Mouse (Mus musculus) CD4-positive helper T cell, adult 2 months (primary cell): ENCODE measurements around the gene Chodl.

ENCODE experiments used
- DNase-seq: peaks from one replicate; pipeline ENCODE4 v3.0.0-alpha.2; 2012; ENCODE audit warnings: low read depth, missing footprints, low spot score

Chodl gene

DNA sequence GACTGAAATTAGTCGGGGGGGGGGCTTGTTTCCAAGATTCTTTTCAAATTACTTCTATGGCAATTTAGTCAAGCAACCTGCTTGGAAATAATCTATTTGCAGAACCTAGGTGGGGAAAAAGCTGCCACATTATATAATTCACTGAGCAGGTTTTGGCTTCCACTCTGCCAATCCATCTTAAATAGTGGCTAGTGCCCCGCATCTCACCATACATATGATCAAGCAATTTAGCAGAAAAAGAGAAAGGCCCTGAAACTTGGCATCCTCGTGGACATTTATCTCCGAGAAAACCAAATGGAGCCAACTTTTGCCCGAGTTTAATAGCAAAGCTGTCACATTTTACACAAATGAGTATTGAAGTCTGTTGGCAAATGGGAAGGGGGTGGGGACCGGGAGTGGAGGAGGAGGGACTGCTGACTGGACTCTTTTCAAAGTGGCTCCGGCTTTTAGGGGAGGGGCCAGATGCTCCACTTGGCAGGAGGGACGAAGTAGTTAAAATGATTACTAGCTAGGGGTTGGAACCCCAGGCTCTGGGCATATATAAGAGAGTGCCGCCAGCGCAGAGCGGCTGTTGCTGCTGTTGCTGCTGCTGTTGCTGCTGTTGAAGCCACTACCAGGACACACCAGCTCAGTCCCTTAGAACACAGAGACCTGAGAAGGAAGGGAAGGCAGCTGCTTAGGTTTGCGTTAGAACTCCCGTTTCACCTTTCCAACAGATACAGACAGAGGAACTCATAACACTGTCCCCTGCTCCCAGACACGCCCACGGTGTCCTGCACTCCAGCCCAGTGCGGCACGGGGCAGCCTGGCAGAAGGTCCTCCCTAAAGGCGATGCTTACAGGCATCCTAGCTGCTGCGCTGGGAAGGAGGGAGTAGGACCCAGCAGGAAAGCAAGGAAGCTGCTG, at the start of gene Chodl:
TSS of gene Chodl (plus strand) at position 567 of the 905 bp plus-strand sequence.
- no peak for DNase-seq

DNA sequence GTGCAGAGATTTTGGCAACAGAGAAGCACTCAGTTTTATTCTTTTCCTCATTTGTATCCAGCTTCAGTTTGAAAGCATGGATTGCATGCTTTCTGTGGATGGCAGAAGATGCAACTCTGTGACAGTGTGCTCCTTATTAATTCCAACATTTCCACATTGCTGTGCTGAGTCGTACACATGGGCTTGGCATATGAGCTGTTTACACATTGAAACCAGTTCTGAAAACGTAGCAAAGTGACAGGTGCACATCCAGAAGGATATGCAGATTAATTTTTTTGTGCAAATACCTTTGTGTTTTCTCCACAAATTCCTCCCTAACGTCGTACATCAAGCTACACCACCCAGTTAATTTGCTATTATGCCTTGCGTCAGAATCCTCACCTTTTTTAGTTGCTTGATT, 8.1 kb upstream of the Chodl start:
- DNase-seq, result no peak

DNA sequence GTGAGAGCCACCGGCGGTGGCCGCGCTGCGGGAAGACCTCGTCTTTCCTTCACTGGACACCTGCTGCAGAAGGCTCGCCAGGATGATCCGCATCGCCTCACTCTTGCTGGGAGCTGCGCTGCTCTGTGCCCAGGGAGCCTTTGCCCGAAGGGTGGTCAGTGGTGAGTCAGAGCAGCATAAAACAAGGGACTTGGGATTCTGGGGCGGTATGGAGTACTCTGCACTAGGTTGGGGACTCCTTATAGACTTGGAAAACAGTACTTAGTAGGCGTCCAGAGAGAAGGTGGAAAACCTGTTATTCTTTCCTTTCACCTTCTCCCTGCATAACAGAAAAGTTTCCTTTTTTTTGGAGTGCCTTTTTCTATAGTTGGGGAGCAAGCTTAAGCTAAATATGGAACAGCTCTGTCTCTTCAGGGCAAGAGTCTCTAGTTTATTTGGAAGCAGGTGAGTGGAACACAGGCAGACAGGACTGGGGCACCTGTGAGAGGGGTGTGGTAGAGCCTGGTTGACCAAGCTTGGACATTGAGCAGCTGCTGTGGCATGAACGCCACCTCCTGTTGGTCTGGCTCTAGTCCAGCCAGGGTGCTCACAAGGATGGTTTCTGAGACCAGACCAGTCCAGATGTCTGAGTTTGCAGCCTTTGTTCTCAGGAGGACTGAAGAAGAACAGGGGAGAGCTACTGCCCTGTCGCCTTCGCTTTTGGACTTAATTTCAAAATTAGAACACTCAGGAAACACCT, 708 bp downstream of the Chodl start:
- DNase-seq, result no peak

DNA sequence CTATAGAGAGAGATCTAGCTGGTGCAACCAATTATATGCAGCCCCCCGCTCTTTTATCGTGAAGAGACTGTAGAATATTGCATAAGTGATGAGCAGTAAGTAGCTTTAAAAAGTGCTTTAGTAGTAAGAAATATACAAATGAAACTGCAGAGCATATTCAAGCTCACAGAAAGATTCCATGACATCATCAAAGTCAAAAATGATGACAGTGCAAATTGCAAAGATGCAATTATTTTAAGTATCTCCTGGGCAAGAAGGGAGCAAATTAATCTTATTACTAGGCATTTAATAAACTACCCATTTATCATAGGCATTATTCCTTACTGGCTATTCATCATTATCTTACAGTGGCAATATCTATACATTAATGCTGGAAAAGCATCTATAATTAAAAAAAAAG, 3.5 kb downstream of the Chodl start:
- no peak for DNase-seq

DNA sequence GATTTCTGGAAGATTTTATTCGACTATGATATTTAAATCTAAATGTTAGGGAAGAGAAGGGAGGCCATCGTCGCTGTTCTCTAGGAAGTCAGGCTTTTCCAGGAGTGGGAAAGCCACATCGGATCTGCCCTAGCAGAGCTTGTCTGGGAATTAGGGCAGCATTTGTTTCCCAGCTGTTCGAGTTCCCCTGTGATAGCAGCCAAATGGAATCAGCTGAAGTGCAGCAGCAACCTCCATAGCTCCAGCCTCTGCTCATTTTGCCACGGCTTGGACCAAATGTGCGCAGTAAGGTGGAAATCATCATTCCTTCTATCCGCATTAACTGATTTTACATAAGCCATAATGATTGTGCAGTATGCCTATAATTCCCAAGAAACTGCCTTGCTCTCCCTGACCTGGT, 7.0 kb downstream of the Chodl start:
- DNase-seq, result no peak

DNA sequence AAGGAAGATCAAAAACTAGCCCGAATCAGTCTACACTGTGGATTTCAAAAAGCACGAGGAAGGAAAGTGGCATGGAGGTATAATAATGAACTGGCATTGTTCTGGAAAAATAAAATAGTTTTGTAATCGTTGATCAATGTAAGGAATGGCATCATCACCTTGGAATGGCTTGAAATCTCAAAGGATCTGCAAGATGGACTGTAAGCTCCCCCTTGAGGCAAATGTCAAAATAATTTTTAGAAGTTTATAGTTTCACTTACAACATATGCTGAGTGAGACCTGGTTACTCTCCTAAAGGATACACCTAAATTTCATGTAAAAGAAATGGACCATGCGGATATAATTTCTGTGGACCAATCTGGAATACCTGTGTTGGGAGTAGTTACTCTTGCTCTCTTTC, 19.6 kb downstream of the Chodl start:
- no peak for DNase-seq

DNA sequence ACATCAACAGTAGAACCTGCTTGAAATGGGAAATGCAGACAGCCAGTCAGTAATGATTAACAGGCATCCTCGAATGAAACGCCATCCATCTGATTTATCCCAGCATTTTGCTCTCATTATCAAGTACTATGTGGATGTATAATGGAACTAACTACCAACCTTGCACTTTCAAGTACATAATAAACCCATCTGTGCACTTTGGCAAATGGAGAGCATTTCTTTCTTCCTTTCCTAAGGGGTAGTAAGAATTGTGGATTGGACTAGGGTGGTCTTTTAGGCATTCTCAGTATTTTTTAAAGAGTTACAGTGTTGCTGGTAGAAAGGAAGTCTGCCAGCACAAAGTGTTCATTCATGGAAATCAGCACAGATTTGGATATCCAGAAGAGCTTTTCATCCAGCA, 26.7 kb downstream of the Chodl start:
- no peak for DNase-seq

DNA sequence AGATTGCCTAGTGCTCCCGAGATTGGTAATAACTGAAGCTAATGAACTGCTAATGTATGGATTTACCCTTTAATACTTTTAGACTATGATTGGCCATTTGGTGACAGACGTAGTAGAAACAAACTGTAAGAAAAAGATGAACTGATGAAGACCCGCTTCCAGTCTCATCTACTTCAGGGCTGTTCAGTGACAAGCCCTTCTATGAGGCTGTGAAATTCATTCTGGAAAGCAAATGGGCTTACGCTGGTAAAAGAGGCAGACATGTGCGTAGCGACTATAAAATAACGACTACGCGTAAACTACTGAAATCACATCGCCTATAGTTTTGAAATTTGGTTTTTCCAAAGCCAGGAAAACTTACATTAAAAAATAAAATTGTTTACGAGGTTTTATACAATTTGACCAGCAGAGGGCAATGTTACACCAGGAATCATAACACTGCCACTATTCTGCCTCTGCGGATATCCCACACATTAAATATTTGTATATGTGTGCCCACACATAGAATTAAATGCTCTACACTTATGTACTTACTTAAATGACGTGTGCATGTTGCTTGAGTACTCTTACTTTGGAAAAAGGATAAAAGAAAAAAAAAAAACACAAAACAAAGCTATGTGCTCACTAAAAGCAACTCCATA, 38.5 kb downstream of the Chodl start:
- DNase-seq, result no peak

DNA sequence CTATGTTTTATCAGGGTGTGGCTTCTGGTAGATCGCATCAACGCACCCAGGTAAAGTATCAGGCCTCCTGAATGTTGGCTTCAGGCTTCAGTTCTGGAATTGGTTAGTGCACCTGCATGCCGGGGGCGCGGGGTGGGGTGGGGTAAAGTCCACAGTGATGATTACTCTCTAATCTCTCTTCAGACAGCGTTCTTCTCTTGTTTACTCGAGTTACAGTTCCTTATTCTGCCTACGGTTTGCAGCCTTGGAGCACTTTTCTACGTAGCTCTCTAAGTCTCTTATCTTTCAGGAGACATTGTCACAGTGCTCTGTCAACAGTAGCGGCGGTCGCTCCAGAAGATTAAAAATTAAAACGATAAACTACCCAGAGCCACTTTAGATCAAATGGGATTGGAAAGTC, 43.4 kb downstream of the Chodl start:
- no peak for DNase-seq

DNA sequence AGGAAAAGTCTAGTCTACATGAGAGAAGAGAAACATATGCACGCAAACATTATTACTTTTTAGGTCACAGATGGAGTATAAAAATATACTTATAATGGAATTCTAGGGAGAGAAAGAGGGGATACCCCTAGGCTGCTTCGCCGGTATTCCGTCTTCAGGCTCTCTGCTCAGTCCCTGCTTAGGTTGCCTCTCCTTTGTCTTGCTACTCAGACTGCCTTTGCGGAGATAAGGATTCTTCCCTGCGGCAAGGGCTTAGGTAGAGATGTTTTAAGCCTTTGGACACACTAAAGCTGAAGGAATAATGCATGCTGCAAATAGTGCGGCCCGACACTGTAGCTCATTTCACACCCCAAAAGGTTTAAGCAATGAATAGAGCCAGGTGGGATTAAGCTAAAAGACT, 45.6 kb downstream of the Chodl start:
- DNase-seq, result no peak
